Mouse (Mus musculus) liver, embryonic 12.5 days (tissue): ENCODE measurements around the gene Kirrel3. TPM values are rescaled to one million over a fixed set of nuclear protein-coding genes. Genes with fewer than 3 reads are reported as not detected.

Source experiments
- ATAC-seq: fragments of 200-750 bp; cut with Nextera tagmentation; 2 replicates; pipeline ENCODE4 v1.8.0; 2017; ENCODE audit warnings: moderate number of reproducible peaks, mild to moderate bottlenecking, moderate library complexity
- H3K27ac ChIP-seq: fragments of 300-500 bp; sonication (generic); 2 replicates; pipeline ENCODE4 v1.5.1; 2016; ENCODE audit warnings: mild to moderate bottlenecking
- H3K27me3 ChIP-seq: fragments of 300-500 bp; sonication (generic); replicated peaks from 2 replicates; pipeline ENCODE4 v1.6.1; 2016; ENCODE audit warnings: mild to moderate bottlenecking, moderate library complexity
- H3K36me3 ChIP-seq: fragments of 300-500 bp; sonication (generic); 2 replicates; pipeline ENCODE4 v1.6.1; 2016; ENCODE audit warnings: mild to moderate bottlenecking, moderate library complexity
- H3K4me1 ChIP-seq: fragments of 300-500 bp; sonication (generic); 2 replicates; pipeline ENCODE4 v1.6.1; 2016
- H3K4me2 ChIP-seq: fragments of 300-500 bp; sonication (generic); 2 replicates; pipeline ENCODE4 v1.6.1; 2016; ENCODE audit warnings: mild to moderate bottlenecking, moderate library complexity
- H3K4me3 ChIP-seq: fragments of 300-500 bp; sonication (generic); 2 replicates; pipeline ENCODE4 v1.5.1; 2016; ENCODE audit warnings: mild to moderate bottlenecking, moderate library complexity
- H3K9ac ChIP-seq: fragments of 300-500 bp; sonication (generic); 2 replicates; pipeline ENCODE4 v1.6.1; 2016; ENCODE audit warnings: mild to moderate bottlenecking, moderate library complexity
- H3K9me3 ChIP-seq: fragments of 300-500 bp; sonication (generic); replicated peaks from 2 replicates; pipeline ENCODE4 v1.6.1; 2016; ENCODE audit warnings: mild to moderate bottlenecking, moderate library complexity
- WGBS: fragments of 180-500 bp; shearing (Covaris S2); methylation state at CpG from one replicate; pipeline ENCODE4 v1.1.7; 2016; ENCODE audit not compliant: insufficient replicate concordance; 5-methylcytosine and 5-hydroxymethylcytosine counted together
- polyA plus RNA-seq: library from polyadenylated mRNA; unstranded; fragments of >200 nt; fragmentation: Nextera tagmentation; extraction: Ambion mirVana; gene quantifications from 2 replicates; pipeline ENCODE4 v1.2.1, GENCODE M21; 2016

Gene Kirrel3
- polyA plus RNA-seq, 1 experiment from 2014 or later = 0.46 TPM

DNA sequence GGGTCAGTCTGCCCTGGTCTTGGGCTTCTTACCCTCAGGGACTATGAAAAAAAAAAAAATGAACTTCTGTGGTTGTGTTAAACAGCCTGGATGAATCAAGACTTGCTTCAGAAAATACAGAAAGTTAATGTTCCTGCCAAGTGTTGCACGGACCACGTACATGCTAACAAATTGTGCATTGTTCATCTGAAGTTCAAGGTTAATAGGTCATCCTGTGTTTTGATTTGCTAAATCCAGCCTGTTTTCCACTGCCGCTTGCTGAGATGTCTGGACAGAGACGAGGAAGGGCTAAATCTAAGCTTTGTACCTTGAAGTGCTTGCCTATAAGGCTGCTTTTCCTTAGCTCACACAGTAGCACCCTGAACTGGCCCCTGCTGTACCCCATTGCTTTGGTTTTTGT, 506.5 kb downstream of the Kirrel3 start:
- H3K9me3 ChIP-seq = no peaks in the 10 kb centered on the region
- no peaks in the 10 kb centered on the region; the same call in 1 of the 2 replicates for H3K27me3 ChIP-seq
- H3K27ac ChIP-seq = no peak overlapping the region
- ATAC-seq = no peak
- H3K4me1 ChIP-seq = no peaks in the 10 kb centered on the region
- WGBS = 45% methylated on average over 4 of the region's 4 CpGs
- no peak overlapping the region for H3K4me3 ChIP-seq
- no peaks in the 10 kb centered on the region for H3K36me3 ChIP-seq
- H3K9ac ChIP-seq = no peak overlapping the region
- H3K4me2 ChIP-seq = no peak overlapping the region

DNA sequence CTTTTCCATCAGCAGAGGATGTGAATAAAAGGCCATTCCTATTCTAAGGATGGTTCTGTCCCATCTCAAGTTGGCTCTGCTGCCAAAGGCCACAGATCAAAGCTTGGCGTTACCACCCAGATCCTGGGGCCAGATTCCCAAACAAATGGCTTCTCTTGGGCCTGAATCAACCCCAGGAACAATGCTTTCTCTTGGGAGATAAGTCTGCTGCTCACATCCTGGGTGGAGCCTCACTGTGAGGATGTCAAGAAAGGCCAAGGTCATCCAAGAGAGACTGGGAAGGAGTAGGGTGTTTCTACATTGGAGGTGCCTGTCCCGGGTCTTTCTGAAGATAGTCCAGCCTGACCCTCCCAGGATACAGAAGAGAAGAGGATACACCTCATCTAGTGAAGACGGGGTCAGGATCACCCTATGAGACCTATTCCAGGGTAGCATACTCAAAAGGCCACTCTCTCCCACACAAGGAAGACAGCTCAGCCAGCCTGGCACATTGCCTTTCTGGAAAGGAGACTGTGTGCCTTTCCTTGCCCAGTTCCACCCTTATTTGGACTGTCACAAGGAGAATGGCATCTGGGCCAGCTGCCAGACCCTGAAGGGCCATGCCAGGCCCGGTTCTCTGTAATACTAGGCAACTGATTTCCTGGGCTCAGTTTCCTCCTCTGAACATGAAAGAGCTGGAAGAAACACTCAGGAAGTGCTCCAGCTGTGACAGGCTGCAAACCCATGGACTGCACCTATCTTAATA, 507.9 kb downstream of the Kirrel3 start:
- H3K9me3 ChIP-seq = no peaks in the 10 kb centered on the region
- WGBS = 49% methylated on average over 4 of the region's 4 CpGs
- H3K4me1 ChIP-seq = no peaks in the 10 kb centered on the region
- H3K36me3 ChIP-seq = no peaks in the 10 kb centered on the region
- H3K27ac ChIP-seq = no peak overlapping the region
- no peaks in the 10 kb centered on the region; the same call in 1 of the 2 replicates for H3K27me3 ChIP-seq
- no peak overlapping the region for H3K9ac ChIP-seq
- no peak overlapping the region for H3K4me2 ChIP-seq
- H3K4me3 ChIP-seq = no peak overlapping the region
- ATAC-seq = no peak

DNA sequence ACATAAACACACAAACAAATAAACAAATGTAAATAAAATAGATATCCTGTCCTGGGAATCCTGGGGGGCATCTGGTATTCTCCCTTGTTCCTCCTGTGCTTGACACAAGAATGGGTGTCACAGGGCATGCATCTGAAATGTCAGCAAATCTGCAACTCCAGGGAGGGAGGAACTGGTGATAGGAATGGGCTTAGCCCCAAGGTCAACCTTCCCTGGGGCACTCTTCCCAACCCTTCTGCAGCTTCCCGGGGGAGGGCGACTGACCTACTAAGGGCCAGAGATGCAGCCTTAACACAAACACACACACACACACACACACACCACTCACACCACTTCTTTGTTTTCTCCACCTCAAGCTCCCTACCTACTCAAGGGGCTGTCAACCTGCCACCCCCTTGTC, 509.4 kb downstream of the Kirrel3 start:
- Histone ChIP-seq H3K4me2 (no peak overlapping the region), H3K4me3 (no peak overlapping the region), H3K27me3 (no peaks in the 10 kb centered on the region; the same call in 1 of the 2 replicates), H3K27ac (no peak overlapping the region), H3K4me1 (no peaks in the 10 kb centered on the region), H3K9ac (no peak overlapping the region), H3K9me3 (no peaks in the 10 kb centered on the region), H3K36me3 (no peaks in the 10 kb centered on the region)
- ATAC-seq = no peak
- 94% methylated on average over 2 of the region's 2 CpGs for WGBS

DNA sequence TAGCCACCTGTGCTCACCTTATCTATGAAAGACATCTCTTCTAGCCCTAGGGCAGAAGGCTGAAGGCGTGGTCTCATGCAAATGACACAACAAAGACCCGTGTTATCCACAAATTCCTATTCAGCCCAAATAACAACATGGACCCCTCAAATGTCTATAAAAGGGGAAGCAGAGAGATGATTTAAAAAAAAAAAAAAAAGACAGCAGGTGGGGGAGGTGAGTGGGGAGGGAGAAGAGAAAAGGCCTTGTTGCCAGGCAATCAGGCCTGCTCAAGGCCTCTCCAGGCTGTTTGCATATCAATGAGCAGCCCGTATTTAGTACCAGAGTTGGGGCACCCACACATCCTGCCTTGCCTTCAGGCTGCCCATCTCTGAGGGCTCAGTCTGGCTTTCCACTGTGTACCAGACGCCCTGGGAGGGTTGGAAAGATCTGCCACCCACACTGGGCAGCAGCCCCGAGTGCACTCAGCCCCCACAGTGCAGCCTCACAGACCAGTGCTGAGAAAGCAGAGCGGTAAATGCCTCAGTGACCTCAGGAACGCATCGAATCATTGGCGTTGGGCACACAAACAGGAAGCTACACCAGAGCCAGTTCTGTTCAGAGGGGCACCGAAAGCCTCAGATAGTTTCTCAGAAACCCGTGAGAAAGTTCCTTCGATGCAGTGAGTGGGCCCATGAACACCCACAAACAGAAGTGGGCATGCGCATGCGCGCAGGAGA, 510.1 kb downstream of the Kirrel3 start:
- Histone ChIP-seq H3K4me2 (no peak overlapping the region), H3K4me3 (no peak overlapping the region), H3K9me3 (no peaks in the 10 kb centered on the region), H3K9ac (no peak overlapping the region), H3K27me3 (no peaks in the 10 kb centered on the region; the same call in 1 of the 2 replicates), H3K36me3 (no peaks in the 10 kb centered on the region), H3K4me1 (no peaks in the 10 kb centered on the region), H3K27ac (no peak overlapping the region)
- no peak for ATAC-seq
- 50% methylated on average over 15 of the region's 15 CpGs for WGBS

- H3K4me1 ChIP-seq = no peaks in the 10 kb centered on the region
- no peak overlapping the region for H3K4me3 ChIP-seq
- H3K9me3 ChIP-seq = no peaks in the 10 kb centered on the region
- H3K9ac ChIP-seq = no peak overlapping the region
- no peak overlapping the region for H3K4me2 ChIP-seq
- H3K27me3 ChIP-seq = no peaks in the 10 kb centered on the region; the same call in 1 of the 2 replicates
- H3K27ac ChIP-seq = no peak overlapping the region; the same call in 1 of the 2 replicates
- 37% methylated on average over 9 of the region's 9 CpGs for WGBS
- H3K36me3 ChIP-seq = no peaks in the 10 kb centered on the region
- ATAC-seq = no peak
Observed at GRCm38 (mm10) chr9:34997880-34998865, 512.5 kb downstream of the Kirrel3 start.

DNA sequence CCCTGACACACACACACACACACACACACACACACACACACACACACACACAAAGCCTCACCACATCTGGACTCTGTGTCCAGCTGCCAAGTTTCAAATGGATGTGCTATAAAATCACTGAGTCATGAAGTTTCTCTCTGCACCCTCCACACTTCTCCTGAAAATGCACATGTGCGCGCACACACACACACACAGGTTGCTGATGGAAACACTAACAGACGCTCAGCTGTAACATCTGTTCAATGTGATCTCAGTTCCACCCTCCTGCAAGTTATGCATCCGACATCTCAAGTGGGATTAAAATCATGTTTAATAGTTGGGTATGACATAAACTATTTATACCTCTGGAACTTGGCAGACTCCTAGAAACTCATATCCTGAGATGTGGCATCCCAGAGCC, 518.4 kb downstream of the Kirrel3 start:
- Histone ChIP-seq H3K27ac (no peak overlapping the region), H3K9me3 (no peaks in the 10 kb centered on the region), H3K4me2 (no peak overlapping the region), H3K9ac (no peak overlapping the region), H3K4me3 (no peak overlapping the region), H3K4me1 (no peaks in the 10 kb centered on the region), H3K36me3 (no peaks in the 10 kb centered on the region), H3K27me3 (peaks cover 9% of the 10 kb centered on the region)
- ATAC-seq = no peak
- WGBS = 78% methylated on average over 4 of the region's 4 CpGs

DNA sequence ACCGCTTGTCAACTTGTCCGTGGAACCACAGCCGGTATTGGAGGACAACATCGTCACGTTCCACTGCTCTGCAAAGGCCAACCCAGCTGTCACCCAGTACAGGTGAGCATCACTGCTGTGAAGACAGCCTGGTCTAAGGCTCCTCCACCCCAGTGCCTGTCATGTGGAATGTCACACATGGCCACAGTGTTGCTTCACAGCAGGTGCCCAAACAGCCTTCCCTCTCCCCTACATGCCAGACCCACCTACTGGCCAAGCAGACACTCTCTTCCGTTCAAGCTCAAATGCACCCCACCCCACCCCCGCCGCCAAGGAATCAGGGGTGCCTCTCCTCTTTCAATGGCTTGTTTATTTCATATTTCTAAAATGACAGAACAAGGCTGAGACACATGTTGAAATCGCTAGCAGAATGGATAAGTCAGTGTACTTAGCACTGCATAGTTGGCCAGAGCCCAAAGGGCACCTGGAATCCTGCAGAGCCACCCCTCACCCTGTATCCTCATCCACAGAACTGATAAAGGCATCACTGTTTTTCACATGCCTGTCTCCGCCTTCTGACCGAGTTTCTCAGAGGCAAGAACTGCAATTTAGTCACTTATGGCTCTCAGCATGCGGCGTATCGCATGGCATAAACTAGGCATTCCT, 522.1 kb downstream of the Kirrel3 start:
- Histone ChIP-seq H3K4me3 (no peak overlapping the region), H3K4me2 (no peak overlapping the region), H3K9ac (no peak overlapping the region), H3K36me3 (no peaks in the 10 kb centered on the region), H3K27me3 (peaks cover 12% of the 10 kb centered on the region), H3K9me3 (no peaks in the 10 kb centered on the region), H3K27ac (no peak overlapping the region), H3K4me1 (no peaks in the 10 kb centered on the region)
- 69% methylated on average over 14 of the region's 14 CpGs for WGBS
- no peak for ATAC-seq

GRCm38 (mm10) chr9:35016762-35017161, 531.1 kb downstream of the Kirrel3 start:
- H3K9me3 ChIP-seq = no peaks in the 10 kb centered on the region
- no peaks in the 10 kb centered on the region for H3K4me1 ChIP-seq
- H3K36me3 ChIP-seq = no peaks in the 10 kb centered on the region
- H3K27me3 ChIP-seq = peaks cover 45% of the 10 kb centered on the region
- no peak overlapping the region for H3K4me3 ChIP-seq
- no peak overlapping the region for H3K4me2 ChIP-seq
- no peak for ATAC-seq
- H3K27ac ChIP-seq = no peak overlapping the region
- 19% methylated on average over 4 of the region's 4 CpGs for WGBS
- H3K9ac ChIP-seq = no peak overlapping the region

GRCm38 (mm10) chr9:35017563-35017962, 531.9 kb downstream of the Kirrel3 start:
- Histone ChIP-seq H3K27me3 (peaks cover 45% of the 10 kb centered on the region), H3K9ac (no peak overlapping the region), H3K9me3 (no peaks in the 10 kb centered on the region), H3K36me3 (no peaks in the 10 kb centered on the region), H3K4me1 (no peaks in the 10 kb centered on the region), H3K4me2 (no peak overlapping the region), H3K27ac (no peak overlapping the region), H3K4me3 (no peak overlapping the region)
- no peak for ATAC-seq
- 9% methylated on average over 13 of the region's 13 CpGs for WGBS

DNA sequence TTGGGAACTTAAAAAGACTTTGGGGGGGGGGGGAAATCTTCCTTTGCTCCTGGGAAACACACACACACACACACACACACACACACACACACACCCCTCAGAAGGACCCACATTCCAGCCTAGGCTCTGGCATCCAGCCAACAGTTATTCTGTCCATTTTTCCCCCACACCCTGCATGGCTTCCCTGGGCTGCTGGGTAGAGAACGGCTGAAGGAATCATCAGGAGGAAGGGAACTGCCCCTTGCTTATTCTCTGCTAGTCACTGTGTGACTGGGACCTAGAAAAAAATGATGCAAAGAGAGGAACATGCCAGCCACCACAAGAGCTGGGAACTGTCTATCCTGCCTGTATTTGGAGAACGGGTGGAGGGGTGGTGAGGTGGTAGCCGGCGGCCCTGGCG, 532.4 kb downstream of the Kirrel3 start:
- Histone ChIP-seq H3K4me3 (no peak overlapping the region), H3K9me3 (no peaks in the 10 kb centered on the region), H3K4me1 (no peaks in the 10 kb centered on the region), H3K27me3 (peaks cover 46% of the 10 kb centered on the region), H3K9ac (no peak overlapping the region), H3K27ac (no peak overlapping the region), H3K36me3 (no peaks in the 10 kb centered on the region), H3K4me2 (no peak overlapping the region)
- 18% methylated on average over 5 of the region's 5 CpGs for WGBS
- ATAC-seq = no peak

GRCm38 (mm10) chr9:35019372-35019771, 533.7 kb downstream of the Kirrel3 start:
- H3K9ac ChIP-seq = no peak overlapping the region
- H3K9me3 ChIP-seq = no peaks in the 10 kb centered on the region
- no peak for ATAC-seq
- peaks cover 59% of the 10 kb centered on the region for H3K27me3 ChIP-seq
- H3K27ac ChIP-seq = no peak overlapping the region
- H3K4me2 ChIP-seq = no peak overlapping the region
- 8% methylated on average over 3 of the region's 3 CpGs for WGBS
- H3K4me3 ChIP-seq = no peak overlapping the region
- no peaks in the 10 kb centered on the region; the same call in 1 of the 2 replicates for H3K4me1 ChIP-seq
- no peaks in the 10 kb centered on the region for H3K36me3 ChIP-seq
